Mouse (Mus musculus) testis, adult 2 months (tissue): ENCODE measurements around the gene Vmn1r3.
"Not testable (repeated sequence)": the region's sequence is repeated elsewhere in the genome, so short reads cannot be mapped to it uniquely, and the experiment has no call there.

Source experiments
- CTCF ChIP-seq: fragments of 200-500 bp; IDR thresholded peaks from 2 replicates; pipeline ENCODE4 v1.5.1; 2012; ENCODE audit warnings: low read depth, mild to moderate bottlenecking, inconsistent platforms, low read length, moderate library complexity; ENCODE audit not compliant: control insufficient read depth, insufficient read depth, insufficient replicate concordance
- POLR2A ChIP-seq: fragments of 200-500 bp; IDR thresholded peaks from 2 replicates; pipeline ENCODE4 v1.6.1; 2012; ENCODE audit warnings: low read depth, mild to moderate bottlenecking, inconsistent platforms, low read length, moderate library complexity; ENCODE audit not compliant: control insufficient read depth

GRCm38 (mm10) chr4:3176195-3176594, 9.0 kb downstream of the Vmn1r3 start:
- not testable (repeated sequence) for TF ChIP-seq POLR2A, CTCF
